Mouse (Mus musculus) cerebellum, adult 11-12 months (tissue): ENCODE measurements around the gene Gm3043.
"Not testable (repeated sequence)": the region's sequence is repeated elsewhere in the genome, so short reads cannot be mapped to it uniquely, and the experiment has no call there.

Experiments used
- DNase-seq: peaks from one replicate; pipeline ENCODE4 v3.0.0; 2022

Gene Gm3043

GRCm38 (mm10) chr14:3688483-3688882 is at the start of gene Gm3043:
Gene Gm3043 (plus strand): TSS chr14:3688783.
- DNase-seq = not testable (repeated sequence)

- DNase-seq = not testable (repeated sequence)
These were observed 36.9 kb upstream of the Gm3043 start, which contains the start of gene Gm3020 for GRCm38 (mm10) chr14:3651730-3652129. Gene Gm3020 (plus strand): TSS chr14:3652030.
